Comparison of ENCODE assay signal across 13 mouse cellular contexts in genomic region chr4:31609559-31609958, GRCm38 (mm10).
"Had no signal": no experiment of that assay in that cellular context is flagged by ENCODE, and none has a peak within 500 bp of the region (broad histone marks: within the 10 kb centered on the region; RNA-seq: fewer than 3 reads in every experiment).

No protein-coding gene starts in this region.

- DNase-seq: kidney, adult 8-10 months; kidney, postnatal 4 days; lung, adult 18-20 months; thymus, adult 18-20 months; thymus, postnatal 14 days had no signal

- H3K36me3 ChIP-seq: limb, embryonic 13.5 days; midbrain, embryonic 12.5 days; neural tube, embryonic 13.5 days had no signal

- H3K27ac ChIP-seq: kidney, postnatal 0 days; layer of hippocampus, adult 2 months; limb, embryonic 13.5 days; liver, embryonic 14.5 days; midbrain, embryonic 12.5 days; neural tube, embryonic 13.5 days had no signal

- H3K4me3 ChIP-seq: layer of hippocampus, adult 2 months; limb, embryonic 13.5 days; midbrain, embryonic 12.5 days; neural tube, embryonic 13.5 days had no signal

- ATAC-seq: intestine, postnatal 0 days; midbrain, embryonic 16.5 days had no signal

- H3K27me3 ChIP-seq: limb, embryonic 13.5 days; neural tube, embryonic 13.5 days had no signal
